Mouse (Mus musculus) forebrain, postnatal 0 days (tissue): ENCODE results near the gene Stk10. TPM values are rescaled to one million over a fixed set of nuclear protein-coding genes. Genes with fewer than 3 reads are reported as not detected.

Experiments used
- ATAC-seq: fragments of 200-750 bp; cut with Nextera tagmentation; 2 replicates; pipeline ENCODE4 v1.8.0; 2017; ENCODE audit warnings: mild to moderate bottlenecking, moderate library complexity
- DNase-seq: peaks from one replicate; pipeline ENCODE4 v3.0.0-alpha.2; 2015
- H3K27ac ChIP-seq: fragments of 300-500 bp; sonication (generic); 2 replicates; pipeline ENCODE4 v1.5.1; 2014; ENCODE audit warnings: low read depth, mild to moderate bottlenecking, antibody characterized with exemption, low read length, moderate library complexity, mixed read lengths
- H3K27me3 ChIP-seq: fragments of 300-500 bp; sonication (generic); 2 replicates; pipeline ENCODE4 v1.6.1; 2014; ENCODE audit warnings: mild to moderate bottlenecking, low read length, mixed read lengths; ENCODE audit not compliant: insufficient read depth
- H3K36me3 ChIP-seq: fragments of 300-500 bp; sonication (generic); 2 replicates; pipeline ENCODE4 v1.6.1; 2014; ENCODE audit warnings: mild to moderate bottlenecking, moderate library complexity; ENCODE audit not compliant: insufficient read depth
- H3K4me1 ChIP-seq: fragments of 300-500 bp; sonication (generic); 2 replicates; pipeline ENCODE4 v1.6.1; 2014; ENCODE audit warnings: antibody characterized with exemption; ENCODE audit not compliant: insufficient read depth
- H3K4me2 ChIP-seq: fragments of 300-500 bp; sonication (generic); 2 replicates; pipeline ENCODE4 v1.6.1; 2014; ENCODE audit warnings: low read depth, mild to moderate bottlenecking, moderate library complexity
- H3K4me3 ChIP-seq: fragments of 300-500 bp; sonication (generic); 2 replicates; pipeline ENCODE4 v1.5.1; 2014; ENCODE audit warnings: low read depth, low read length, mixed read lengths
- H3K9ac ChIP-seq: fragments of 300-500 bp; sonication (generic); 2 replicates; pipeline ENCODE4 v1.6.1; 2014; ENCODE audit warnings: mild to moderate bottlenecking
- H3K9me3 ChIP-seq: fragments of 300-500 bp; sonication (generic); 2 replicates; pipeline ENCODE4 v1.6.1; 2016; ENCODE audit warnings: low read length
- CTCF ChIP-seq: sonication (generic); IDR thresholded peaks from 2 replicates; pipeline ENCODE4 v1.5.1; 2016; ENCODE audit warnings: antibody characterized with exemption, control low read depth, low read depth
- WGBS: fragments of 180-500 bp; shearing (Covaris S2); extraction: QIAGEN DNeasy Blood & Tissue Kit; methylation state at CpG from one replicate; pipeline ENCODE4 v1.1.7; 2014; 5-methylcytosine and 5-hydroxymethylcytosine counted together
- polyA plus RNA-seq: library from polyadenylated mRNA; unstranded; fragments of >200 nt; fragmentation: Nextera tagmentation; extraction: Ambion mirVana; gene quantifications from 2 replicates; pipeline ENCODE4 v1.2.1, GENCODE M21; 2015
- total RNA-seq: library from RNA; depleted of rRNA; stranded (reverse); fragments of >200 nt; gene quantifications from 2 replicates; pipeline ENCODE4 v1.2.3, GENCODE M21; 2014

Stk10 gene
- total and polyA plus RNA-seq, 2 experiments from 2014 or later = 0.90 to 2.3 TPM

GRCm38 (mm10) chr11:32516091-32516490, 17.0 kb upstream of the Stk10 start:
- H3K27me3 ChIP-seq = no peaks in the 10 kb centered on the region
- peak overlapping the region; percentile 55 for H3K27ac ChIP-seq
- H3K4me1 ChIP-seq = no peaks in the 10 kb centered on the region; the same call in 1 of the 2 replicates
- ATAC-seq (no peak), DNase-seq (no peak)
- H3K9ac ChIP-seq = no peak overlapping the region
- H3K4me3 ChIP-seq = no peak overlapping the region
- H3K9me3 ChIP-seq = no peaks in the 10 kb centered on the region
- WGBS = 72% methylated on average over 12 of the region's 12 CpGs
- TF ChIP-seq CTCF = no peak
- H3K36me3 ChIP-seq = peaks cover 10% of the 10 kb centered on the region
- H3K4me2 ChIP-seq = no peak overlapping the region

- no peak for TF ChIP-seq CTCF
Measured at GRCm38 (mm10) chr11:32516916-32517712, 16.0 kb upstream of the Stk10 start.

GRCm38 (mm10) chr11:32518770-32519169, 14.3 kb upstream of the Stk10 start:
- ATAC-seq = no peak
- Histone ChIP-seq H3K4me1 (no peaks in the 10 kb centered on the region), H3K27ac (no peak overlapping the region), H3K36me3 (peaks cover 10% of the 10 kb centered on the region), H3K4me3 (no peak overlapping the region), H3K9me3 (no peaks in the 10 kb centered on the region), H3K27me3 (no peaks in the 10 kb centered on the region), H3K9ac (no peak overlapping the region), H3K4me2 (no peak overlapping the region)
- DNase-seq = no peak
- TF ChIP-seq CTCF = no peak
- WGBS = 87% methylated on average over 4 of the region's 4 CpGs

More at GRCm38 (mm10) chr11:32516916-32517712, 16.0 kb upstream of the Stk10 start:
- Histone ChIP-seq H3K4me2 (no peak overlapping the region), H3K27me3 (no peaks in the 10 kb centered on the region), H3K36me3 (peaks cover 10% of the 10 kb centered on the region), H3K4me1 (no peaks in the 10 kb centered on the region; the same call in 1 of the 2 replicates), H3K9me3 (no peaks in the 10 kb centered on the region), H3K9ac (peak overlapping the region; percentile 22; the same call in 1 of the 2 replicates), H3K4me3 (no peak overlapping the region), H3K27ac (peak overlapping the region; percentile 73; the same call in 1 of the 2 replicates)
- peak; percentile 80 for ATAC-seq
- WGBS = 71% methylated on average over 8 of the region's 8 CpGs
- DNase-seq = peak; percentile 57

GRCm38 (mm10) chr11:32519354-32519753, 13.8 kb upstream of the Stk10 start:
- H3K4me1 ChIP-seq = no peaks in the 10 kb centered on the region
- no peak for TF ChIP-seq CTCF
- H3K36me3 ChIP-seq = peaks cover 10% of the 10 kb centered on the region
- WGBS = 93% methylated on average over 1 of the region's 1 CpGs
- H3K4me2 ChIP-seq = no peak overlapping the region
- H3K4me3 ChIP-seq = no peak overlapping the region
- H3K9ac ChIP-seq = no peak overlapping the region
- ATAC-seq = no peak
- H3K27me3 ChIP-seq = no peaks in the 10 kb centered on the region
- no peak overlapping the region for H3K27ac ChIP-seq
- no peaks in the 10 kb centered on the region for H3K9me3 ChIP-seq
- DNase-seq = no peak

- Histone ChIP-seq H3K9ac (no peak overlapping the region), H3K4me1 (no peaks in the 10 kb centered on the region), H3K4me3 (no peak overlapping the region), H3K4me2 (no peak overlapping the region), H3K9me3 (no peaks in the 10 kb centered on the region), H3K36me3 (peaks cover 10% of the 10 kb centered on the region), H3K27ac (no peak overlapping the region), H3K27me3 (no peaks in the 10 kb centered on the region)
- TF ChIP-seq CTCF = no peak
- 83% methylated on average over 2 of the region's 2 CpGs for WGBS
- no peak for DNase-seq
- ATAC-seq = no peak
Measured at GRCm38 (mm10) chr11:32521246-32521645, 11.9 kb upstream of the Stk10 start.

GRCm38 (mm10) chr11:32524122-32524920, 8.8 kb upstream of the Stk10 start:
- H3K36me3 ChIP-seq = no peaks in the 10 kb centered on the region; the same call in 1 of the 2 replicates
- H3K9ac ChIP-seq = no peak overlapping the region
- no peaks in the 10 kb centered on the region for H3K4me1 ChIP-seq
- ATAC-seq (no peak), DNase-seq (no peak)
- no peaks in the 10 kb centered on the region for H3K27me3 ChIP-seq
- no peak overlapping the region for H3K27ac ChIP-seq
- no peak for TF ChIP-seq CTCF
- no peak overlapping the region for H3K4me2 ChIP-seq
- WGBS = 86% methylated on average over 11 of the region's 11 CpGs
- H3K4me3 ChIP-seq = no peak overlapping the region
- no peaks in the 10 kb centered on the region for H3K9me3 ChIP-seq

GRCm38 (mm10) chr11:32527006-32527405, 6.1 kb upstream of the Stk10 start:
- H3K9me3 ChIP-seq = no peaks in the 10 kb centered on the region
- no peak overlapping the region for H3K27ac ChIP-seq
- no peaks in the 10 kb centered on the region for H3K4me1 ChIP-seq
- no peak for TF ChIP-seq CTCF
- DNase-seq (no peak), ATAC-seq (no peak)
- H3K27me3 ChIP-seq = peaks cover 5% of the 10 kb centered on the region
- H3K4me2 ChIP-seq = no peak overlapping the region
- 93% methylated on average over 4 of the region's 4 CpGs for WGBS
- H3K4me3 ChIP-seq = no peak overlapping the region
- no peak overlapping the region for H3K9ac ChIP-seq
- H3K36me3 ChIP-seq = no peaks in the 10 kb centered on the region; the same call in 1 of the 2 replicates
